9 mouse cellular contexts compared by ENCODE assay signal in the genomic region with DNA sequence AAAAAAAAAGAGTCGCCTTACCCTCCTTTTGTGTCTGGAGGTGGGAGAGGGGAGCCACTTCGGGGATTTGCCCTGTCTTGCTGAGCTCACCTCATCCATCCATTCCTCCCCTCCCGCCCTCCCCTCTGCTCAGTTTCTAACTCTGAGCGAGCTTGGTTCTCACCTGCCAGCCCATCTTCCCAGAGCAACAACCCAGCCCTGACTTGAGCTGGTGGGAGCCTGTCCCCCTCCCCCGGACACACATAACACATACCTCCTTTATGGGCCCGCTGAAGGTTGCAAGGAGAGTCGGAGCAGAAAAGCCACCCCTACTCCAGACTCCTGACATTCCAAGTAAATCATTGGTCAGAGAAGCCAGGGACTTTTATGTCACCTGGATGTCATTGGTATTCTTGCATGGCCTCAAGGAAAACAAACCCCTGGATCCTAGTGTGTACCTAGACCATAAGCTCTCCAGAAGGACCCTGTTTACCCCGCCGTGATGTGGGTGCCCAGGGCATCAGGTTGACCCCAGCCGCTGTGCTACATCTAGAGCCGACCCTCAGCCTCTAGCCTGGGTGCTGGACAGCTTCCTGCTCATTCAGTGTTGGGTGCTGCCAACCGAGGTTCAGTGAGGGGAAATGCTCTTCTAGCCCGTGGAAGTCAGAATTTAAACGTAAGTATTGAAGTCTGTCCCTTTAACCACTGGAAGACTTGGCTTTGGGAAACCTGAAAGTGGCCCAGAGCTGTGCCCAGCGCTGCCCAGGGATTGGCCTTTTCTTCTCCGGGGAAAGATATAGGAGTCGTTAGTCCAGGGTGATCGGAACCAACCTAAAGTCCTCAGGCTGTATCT. TPM values are rescaled to one million over a fixed set of nuclear protein-coding genes. Genes with fewer than 3 reads are reported as not detected.
DNase-seq lines count a peak whose midpoint lies in the region; ATAC-seq lines count a peak whose summit lies in the region.
"Had no signal": no experiment of that assay in that cellular context is flagged by ENCODE, and none has a peak within 500 bp of the region (broad histone marks: within the 10 kb centered on the region; RNA-seq: fewer than 3 reads in every experiment).

No protein-coding gene starts in this region.

- H3K4me3 ChIP-seq in liver, embryonic 11.5 days (ENCODE audit: low read depth, low read length), result no peak overlapping the region
- H3K4me3 ChIP-seq in forebrain, embryonic 13.5 days, result no peak overlapping the region
- peak overlapping the region; percentile 9 for H3K4me3 ChIP-seq in limb, embryonic 12.5 days (replicated peaks)
- no peak overlapping the region for H3K4me3 ChIP-seq in neural tube, embryonic 14.5 days (ENCODE audit: low read depth, low read length)

- H3K9me3 ChIP-seq in liver, embryonic 11.5 days (ENCODE audit: control insufficient read depth, low read length), result no peaks in the 10 kb centered on the region
- H3K9me3 ChIP-seq in forebrain, embryonic 13.5 days (replicated peaks), result no peaks in the 10 kb centered on the region
- H3K9me3 ChIP-seq in limb, embryonic 12.5 days, result no peaks in the 10 kb centered on the region
- no peaks in the 10 kb centered on the region for H3K9me3 ChIP-seq in neural tube, embryonic 14.5 days (ENCODE audit: control insufficient read depth, low read length)

- peak; percentile 24; the same call in 1 of the 2 replicates for ATAC-seq in liver, embryonic 11.5 days (replicated peaks; ENCODE audit: low FRiP score)
- ATAC-seq in forebrain, embryonic 13.5 days, result peak; percentile 1; the same call in 1 of the 2 replicates
- 0 out of 2 replicates have a peak, but pooled peaks have one; percentile 13 for ATAC-seq in limb, embryonic 12.5 days (ENCODE audit: insufficient number of reproducible peaks, insufficient read depth, low FRiP score, low TSS enrichment, low read depth)
- ATAC-seq in neural tube, embryonic 14.5 days (ENCODE audit: low read depth), result peak; percentile 19; the same call in 1 of the 2 replicates

- H3K36me3 ChIP-seq in liver, embryonic 11.5 days (ENCODE audit: control insufficient read depth, insufficient read depth, low read length), result no peaks in the 10 kb centered on the region
- no peaks in the 10 kb centered on the region for H3K36me3 ChIP-seq in forebrain, embryonic 13.5 days (ENCODE audit: poor library complexity, severe bottlenecking)
- H3K36me3 ChIP-seq in limb, embryonic 12.5 days, result no peaks in the 10 kb centered on the region
- no peaks in the 10 kb centered on the region for H3K36me3 ChIP-seq in neural tube, embryonic 14.5 days (ENCODE audit: control insufficient read depth, insufficient read depth, low read length)

- H3K4me2 ChIP-seq in liver, embryonic 11.5 days, result peak overlapping the region; percentile 13; the same call in 1 of the 2 replicates
- peak overlapping the region; percentile 39 for H3K4me2 ChIP-seq in forebrain, embryonic 13.5 days
- peak overlapping the region; percentile 47 for H3K4me2 ChIP-seq in limb, embryonic 12.5 days
- peak overlapping the region; percentile 30; the same call in 1 of the 2 replicates for H3K4me2 ChIP-seq in neural tube, embryonic 14.5 days (ENCODE audit: low read depth, low read length)

- no peak overlapping the region for H3K9ac ChIP-seq in liver, embryonic 11.5 days (ENCODE audit: low read depth, low read length)
- peak overlapping the region; percentile 54; the same call in 1 of the 2 replicates for H3K9ac ChIP-seq in forebrain, embryonic 13.5 days
- no peak overlapping the region; the same call in 1 of the 2 replicates for H3K9ac ChIP-seq in limb, embryonic 12.5 days (replicated peaks)
- peak overlapping the region; percentile 1; the same call in 1 of the 2 replicates for H3K9ac ChIP-seq in neural tube, embryonic 14.5 days (replicated peaks; ENCODE audit: low read depth, low read length)

- H3K27ac ChIP-seq in liver, embryonic 11.5 days (ENCODE audit: low read depth, low read length), result no peak overlapping the region
- H3K27ac ChIP-seq in forebrain, embryonic 13.5 days, result peak overlapping the region; percentile 1
- peak overlapping the region; percentile 78 for H3K27ac ChIP-seq in limb, embryonic 12.5 days
- H3K27ac ChIP-seq in neural tube, embryonic 14.5 days (ENCODE audit: low read depth, low read length), result no peak overlapping the region
- H3K27ac ChIP-seq: macrophage had no signal

- H3K4me1 ChIP-seq in liver, embryonic 11.5 days (replicated peaks; ENCODE audit: control insufficient read depth, insufficient read depth, low read length), result peaks cover 14% of the 10 kb centered on the region
- peaks cover 36% of the 10 kb centered on the region for H3K4me1 ChIP-seq in forebrain, embryonic 13.5 days
- peaks cover 53% of the 10 kb centered on the region for H3K4me1 ChIP-seq in limb, embryonic 12.5 days (replicated peaks)
- peaks cover 20% of the 10 kb centered on the region for H3K4me1 ChIP-seq in neural tube, embryonic 14.5 days (ENCODE audit: control insufficient read depth, insufficient read depth, low read length)

- H3K27me3 ChIP-seq in liver, embryonic 11.5 days (replicated peaks; ENCODE audit: control insufficient read depth, insufficient read depth, low read length), result peaks cover 26% of the 10 kb centered on the region
- H3K27me3 ChIP-seq in forebrain, embryonic 13.5 days, result 0 out of 2 replicates have a peak, but pooled peaks cover 4% of the 10 kb centered on the region
- no peaks in the 10 kb centered on the region for H3K27me3 ChIP-seq in limb, embryonic 12.5 days
- H3K27me3 ChIP-seq in neural tube, embryonic 14.5 days (ENCODE audit: control insufficient read depth, insufficient read depth, low read length), result no peaks in the 10 kb centered on the region

- 11% methylated on average over 18 of the region's 18 CpGs for WGBS in liver, embryonic 11.5 days
- 5% methylated on average over 18 of the region's 18 CpGs for WGBS in forebrain, embryonic 13.5 days
- 7% methylated on average over 18 of the region's 18 CpGs for WGBS in limb, embryonic 12.5 days
- WGBS in neural tube, embryonic 14.5 days, result 8% methylated on average over 18 of the region's 18 CpGs

- no peak for DNase-seq in liver, embryonic 11.5 days (ENCODE audit: low spot score)
- no peak for DNase-seq in liver
- DNase-seq in thymus, postnatal 10 days (ENCODE audit: low spot score in 2 of 2), result no peak
- DNase-seq in yolk sac, embryonic 10.5 days (ENCODE audit: low spot score), result no peak
- DNase-seq in layer of hippocampus, postnatal 10 days (ENCODE audit: low spot score in 2 of 2), result no peak

RNA-seq across cellular contexts. Expression of a gene that starts 8.0 kb away (rescaled TPM):
- polyA plus RNA-seq in liver, embryonic 11.5 days (2014; fragmentation: Nextera tagmentation; extraction: Ambion mirVana), result 1,192 and 1,256 TPM in 2 replicates
- 793 and 845 TPM in 2 replicates for polyA plus RNA-seq in forebrain, embryonic 13.5 days (2015; fragmentation: Nextera tagmentation; extraction: Ambion mirVana)
- 938 and 976 TPM in 2 replicates for polyA plus RNA-seq in limb, embryonic 12.5 days (2016; fragmentation: Nextera tagmentation; extraction: Ambion mirVana)
- 719 and 757 TPM in 2 replicates for polyA plus RNA-seq in neural tube, embryonic 14.5 days (2014; fragmentation: Nextera tagmentation; extraction: Ambion mirVana)
- total RNA-seq in layer of hippocampus, postnatal 10 days (2021), result 100 to 1,000 TPM; 421 to 423 TPM

RNA-seq across cellular contexts. Expression of a gene that starts 16.9 kb away (rescaled TPM):
- polyA plus RNA-seq in liver, embryonic 11.5 days (2014; fragmentation: Nextera tagmentation; extraction: Ambion mirVana), result 51.1 and 52.3 TPM in 2 replicates
- 35.8 and 42.2 TPM in 2 replicates for polyA plus RNA-seq in forebrain, embryonic 13.5 days (2015; fragmentation: Nextera tagmentation; extraction: Ambion mirVana)
- 45.0 and 51.1 TPM in 2 replicates for polyA plus RNA-seq in limb, embryonic 12.5 days (2016; fragmentation: Nextera tagmentation; extraction: Ambion mirVana)
- 20.3 and 22.5 TPM in 2 replicates for polyA plus RNA-seq in neural tube, embryonic 14.5 days (2014; fragmentation: Nextera tagmentation; extraction: Ambion mirVana)
- 10 to 100 TPM; 11.0 to 13.2 TPM for total RNA-seq in layer of hippocampus, postnatal 10 days (2021)

RNA-seq across cellular contexts. Expression of a gene that starts 26.0 kb away (rescaled TPM):
- polyA plus RNA-seq in liver, embryonic 11.5 days (2014; fragmentation: Nextera tagmentation; extraction: Ambion mirVana), result 19.5 and 19.7 TPM in 2 replicates
- 3.0 and 4.3 TPM in 2 replicates for polyA plus RNA-seq in forebrain, embryonic 13.5 days (2015; fragmentation: Nextera tagmentation; extraction: Ambion mirVana)
- 10.6 and 16.1 TPM in 2 replicates for polyA plus RNA-seq in limb, embryonic 12.5 days (2016; fragmentation: Nextera tagmentation; extraction: Ambion mirVana)
- polyA plus RNA-seq in neural tube, embryonic 14.5 days (2014; fragmentation: Nextera tagmentation; extraction: Ambion mirVana), result 8.6 TPM in 2 replicates
- total RNA-seq in layer of hippocampus, postnatal 10 days (2021), result 10 to 100 TPM in 1 of 2 experiments, 1 to 10 TPM in 1; 9.9 to 10.6 TPM

RNA-seq across cellular contexts. Expression of a gene that starts 26.2 kb away (rescaled TPM):
- polyA plus RNA-seq in liver, embryonic 11.5 days (2014; fragmentation: Nextera tagmentation; extraction: Ambion mirVana), result 53.6 and 54.0 TPM in 2 replicates
- polyA plus RNA-seq in forebrain, embryonic 13.5 days (2015; fragmentation: Nextera tagmentation; extraction: Ambion mirVana), result 40.5 and 50.9 TPM in 2 replicates
- 56.0 and 57.8 TPM in 2 replicates for polyA plus RNA-seq in limb, embryonic 12.5 days (2016; fragmentation: Nextera tagmentation; extraction: Ambion mirVana)
- 59.5 and 66.9 TPM in 2 replicates for polyA plus RNA-seq in neural tube, embryonic 14.5 days (2014; fragmentation: Nextera tagmentation; extraction: Ambion mirVana)
- 10 to 100 TPM; 51.1 to 53.2 TPM for total RNA-seq in layer of hippocampus, postnatal 10 days (2021)

RNA-seq across cellular contexts. Expression of a gene that starts 31.8 kb away (rescaled TPM):
- 62.4 and 63.2 TPM in 2 replicates for polyA plus RNA-seq in liver, embryonic 11.5 days (2014; fragmentation: Nextera tagmentation; extraction: Ambion mirVana)
- polyA plus RNA-seq in forebrain, embryonic 13.5 days (2015; fragmentation: Nextera tagmentation; extraction: Ambion mirVana), result 243 and 274 TPM in 2 replicates
- 172 and 176 TPM in 2 replicates for polyA plus RNA-seq in limb, embryonic 12.5 days (2016; fragmentation: Nextera tagmentation; extraction: Ambion mirVana)
- polyA plus RNA-seq in neural tube, embryonic 14.5 days (2014; fragmentation: Nextera tagmentation; extraction: Ambion mirVana), result 166 and 182 TPM in 2 replicates
- 100 to 1,000 TPM; 226 to 234 TPM for total RNA-seq in layer of hippocampus, postnatal 10 days (2021)

Comparison
In these comparisons a context has a peak if more than half of its experiments do, and no peak if none do; other contexts are left out.
1. H3K27ac ChIP-seq: peak in forebrain, embryonic 13.5 days (single experiment) and limb, embryonic 12.5 days (single experiment); none in liver, embryonic 11.5 days (single experiment) and neural tube, embryonic 14.5 days (single experiment).
2. H3K9ac ChIP-seq: peak in forebrain, embryonic 13.5 days (single experiment) and neural tube, embryonic 14.5 days (single experiment); none in liver, embryonic 11.5 days (single experiment) and limb, embryonic 12.5 days (single experiment).
3. Peak in every context shown above with its lines, with median percentiles within 50 percentile points of each other: ATAC-seq and H3K4me2 ChIP-seq.